Mouse (Mus musculus) thymus, adult 2 months (tissue): Measurements from ENCODE around the gene Clic6.

ENCODE experiments used
- CTCF ChIP-seq: fragments of 200-500 bp; IDR thresholded peaks from 2 replicates; pipeline ENCODE4 v1.5.1; 2012; ENCODE audit warnings: mild to moderate bottlenecking, control low read depth, low read length, moderate library complexity, borderline replicate concordance; ENCODE audit not compliant: control insufficient read depth, poor library complexity, insufficient read depth; ENCODE audit errors: extremely low read depth
- POLR2A ChIP-seq: fragments of 200-500 bp; IDR thresholded peaks from 2 replicates; pipeline ENCODE4 v1.6.1; 2012; ENCODE audit warnings: mild to moderate bottlenecking, low read length, control low read depth, moderate library complexity; ENCODE audit not compliant: control insufficient read depth, poor library complexity, insufficient read depth; ENCODE audit errors: extremely low read depth

- no peak for TF ChIP-seq CTCF
- no peak for TF ChIP-seq POLR2A
These were observed 13.8 kb downstream of the Clic6 start for GRCm38 (mm10) chr16:92499324-92499723.
